In the genomic region with DNA sequence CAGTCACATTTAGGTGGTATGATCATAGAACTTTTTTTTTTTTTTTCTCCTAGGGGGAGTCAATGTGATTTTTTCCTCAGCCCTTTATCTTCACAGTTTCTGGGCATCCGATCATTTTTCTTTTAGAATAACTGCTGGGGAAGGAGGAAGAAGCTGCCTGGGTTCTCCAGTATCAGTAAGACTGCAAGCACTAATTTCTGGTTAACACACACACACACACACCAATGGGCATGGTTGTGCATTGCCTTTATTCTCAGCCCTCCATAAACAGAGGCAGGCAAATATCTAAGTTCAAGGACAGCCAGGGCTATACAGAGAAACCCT, we compare ENCODE assay signal across 1 mouse cellular context.
TF ChIP-seq lines count a peak whose summit lies in the region.

No protein-coding gene starts in this region.

TF ChIP-seq in ES-E14, 5 proteins besides CTCF, POLR2A, EP300 and RAD21:
- TF ChIP-seq ZC3H11A (IDR thresholded peaks at IDR 0.05; ENCODE audit: borderline replicate concordance, low read depth, low read length) (no peak), MAFK (IDR thresholded peaks at IDR 0.05; ENCODE audit: insufficient read depth, low read depth, low read length) (no peak), CHD2 (IDR thresholded peaks at IDR 0.05; ENCODE audit: low read depth, low read length) (no peak), HCFC1 (IDR thresholded peaks at IDR 0.05; ENCODE audit: borderline replicate concordance, insufficient read depth, low read length) (no peak), ZNF384 (IDR thresholded peaks at IDR 0.05; ENCODE audit: low read depth, low read length) (no peak)
